Mouse (Mus musculus): ENCODE data around the gene Drd4. TPM values are rescaled to one million over a fixed set of nuclear protein-coding genes. Genes with fewer than 3 reads are reported as not detected.

Gene Drd4
- polyA plus RNA-seq, 1 experiment from 2014 or later, result 0.45 TPM

DNA sequence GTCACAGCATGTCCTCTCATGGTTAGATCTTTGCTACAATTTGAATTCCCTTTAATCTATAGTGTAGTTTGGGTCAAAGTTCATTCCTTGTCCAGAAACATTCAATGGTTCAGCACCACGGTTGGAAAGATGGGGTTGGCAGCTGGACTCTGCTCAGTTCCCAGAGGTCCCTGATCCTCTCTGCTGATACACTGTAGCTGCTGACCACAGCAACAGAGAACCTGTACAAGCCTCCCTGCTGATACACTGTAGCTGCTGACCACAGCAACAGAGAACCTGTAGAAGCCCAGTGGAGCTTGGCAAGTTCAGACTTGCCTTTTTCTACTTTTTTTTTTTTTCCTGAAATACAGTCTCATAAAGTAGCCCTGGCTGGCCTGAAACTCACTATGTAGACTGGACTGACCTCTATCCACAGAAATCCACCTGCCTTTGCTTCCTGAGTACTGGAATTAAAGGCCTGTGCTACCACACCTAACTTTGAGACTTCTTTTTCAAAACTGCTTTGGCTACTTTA, 25.9 kb downstream of the Drd4 start:
- no peaks in the 10 kb centered on the region for H3K4me1 ChIP-seq (ENCODE audit: control insufficient read depth, insufficient read depth, low read length)
- H3K9me3 ChIP-seq (ENCODE audit: control insufficient read depth, low read length), result no peaks in the 10 kb centered on the region
- H3K27ac ChIP-seq (replicated peaks; ENCODE audit: low read depth, low read length), result no peak overlapping the region
- no peaks in the 10 kb centered on the region for H3K27me3 ChIP-seq (ENCODE audit: control insufficient read depth, insufficient read depth, low read length)
- 89% methylated on average over 1 of the region's 1 CpGs for WGBS
- ATAC-seq (ENCODE audit: insufficient number of reproducible peaks, low FRiP score, low TSS enrichment, low read depth), result no peak
- H3K4me2 ChIP-seq (ENCODE audit: low read depth, severe bottlenecking), result no peak overlapping the region
- peaks cover 45% of the 10 kb centered on the region for H3K36me3 ChIP-seq (ENCODE audit: control insufficient read depth, insufficient read depth, low read length)
- H3K4me3 ChIP-seq (ENCODE audit: low read depth, low read length), result no peak overlapping the region
- H3K9ac ChIP-seq (ENCODE audit: low read length), result no peak overlapping the region
- DNase-seq (ENCODE audit: low spot score), result no peak

DNA sequence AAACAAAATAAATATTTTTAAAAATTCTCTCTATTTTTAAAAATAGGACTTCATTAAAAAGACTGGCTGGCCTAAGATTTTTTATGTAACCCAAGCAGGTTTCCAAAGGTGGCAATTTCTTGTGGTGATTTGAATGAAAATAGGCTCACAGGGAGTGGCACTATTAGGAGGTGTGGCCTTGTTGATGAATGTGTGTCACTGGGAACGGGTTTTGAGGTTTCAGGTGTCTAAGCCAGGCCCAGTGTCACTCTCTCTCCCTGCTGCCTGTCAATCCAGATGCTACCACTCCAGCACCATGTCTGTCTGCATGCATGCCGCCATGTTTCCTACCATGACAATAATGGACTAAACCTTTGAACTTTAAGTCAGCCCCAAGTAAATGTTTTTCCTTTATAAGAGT, 27.6 kb downstream of the Drd4 start:
- no peak overlapping the region for H3K4me3 ChIP-seq (ENCODE audit: low read depth, low read length)
- no peaks in the 10 kb centered on the region for H3K9me3 ChIP-seq (ENCODE audit: control insufficient read depth, low read length)
- no peak overlapping the region for H3K4me2 ChIP-seq (ENCODE audit: low read depth, severe bottlenecking)
- H3K9ac ChIP-seq (ENCODE audit: low read length), result no peak overlapping the region
- no peak overlapping the region for H3K27ac ChIP-seq (replicated peaks; ENCODE audit: low read depth, low read length)
- 69% methylated on average over 2 of the region's 2 CpGs for WGBS
- DNase-seq (ENCODE audit: low spot score), result no peak
- no peak for ATAC-seq (ENCODE audit: insufficient number of reproducible peaks, low FRiP score, low TSS enrichment, low read depth)
- no peaks in the 10 kb centered on the region for H3K27me3 ChIP-seq (ENCODE audit: control insufficient read depth, insufficient read depth, low read length)
- H3K36me3 ChIP-seq (ENCODE audit: control insufficient read depth, insufficient read depth, low read length), result peaks cover 38% of the 10 kb centered on the region
- H3K4me1 ChIP-seq (ENCODE audit: control insufficient read depth, insufficient read depth, low read length), result no peaks in the 10 kb centered on the region

DNA sequence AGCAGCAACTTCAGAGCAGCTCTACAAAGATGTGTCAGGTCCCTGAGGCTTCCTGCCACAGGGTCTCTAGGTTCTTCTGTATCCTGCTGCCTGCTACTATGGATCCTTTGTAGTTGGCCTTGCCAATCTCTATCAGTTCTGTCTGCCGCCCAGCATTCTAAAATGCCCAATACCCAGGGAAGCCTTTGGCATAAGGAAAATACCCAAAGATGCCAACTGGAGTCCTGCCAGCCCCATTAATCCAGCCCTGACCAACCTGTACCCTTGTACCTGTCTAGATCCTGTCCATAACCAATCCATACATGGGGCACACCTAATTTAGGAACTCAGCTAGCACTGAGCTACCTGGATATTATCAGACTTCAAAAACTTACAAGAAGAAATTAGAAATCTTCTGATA, 32.9 kb downstream of the Drd4 start:
- no peak overlapping the region for H3K9ac ChIP-seq (ENCODE audit: low read length)

DNA sequence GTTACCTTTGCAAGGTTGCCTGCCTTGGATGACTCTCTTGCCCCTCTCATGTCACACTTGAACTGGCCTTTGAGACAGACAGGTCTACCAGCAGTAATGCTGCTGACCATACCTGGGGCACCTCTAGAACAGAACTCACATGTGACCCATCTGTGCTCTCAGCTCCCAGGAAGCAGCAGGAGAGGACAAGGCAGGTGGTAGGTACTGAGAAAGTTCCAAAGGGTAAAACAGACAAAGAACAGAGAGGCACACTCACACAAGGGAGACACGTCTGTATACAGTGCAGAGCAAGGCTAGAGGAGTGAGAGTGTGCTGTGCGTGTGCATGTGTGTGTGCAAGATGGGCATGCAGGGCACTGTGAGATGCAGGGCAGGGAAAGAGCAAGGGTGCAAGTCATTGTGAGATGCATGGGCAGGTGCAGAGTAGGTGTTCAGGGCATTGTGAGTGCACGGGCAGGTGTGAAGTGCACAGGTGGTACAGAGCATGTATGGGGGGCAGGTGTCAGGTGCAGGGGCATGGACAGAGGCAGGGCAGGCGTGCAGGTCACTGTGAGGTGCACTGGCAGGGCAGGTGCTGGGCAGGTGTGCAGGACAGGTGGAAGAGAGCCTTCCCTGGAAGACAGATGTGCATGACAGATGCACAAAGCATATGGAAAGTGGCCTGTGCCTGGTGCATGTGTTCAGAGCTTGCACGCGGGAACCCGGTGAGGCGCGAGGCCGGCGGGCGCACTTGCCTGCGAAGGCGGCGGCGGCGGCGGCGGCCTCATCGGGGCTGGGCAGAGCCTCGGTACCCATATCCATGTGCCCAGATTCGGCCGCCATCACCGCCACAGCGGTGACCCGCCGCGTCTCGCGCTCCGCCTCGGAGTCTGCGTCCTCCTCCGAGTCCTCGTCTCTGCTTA, 35.0 kb downstream of the Drd4 start:
- ATAC-seq (ENCODE audit: insufficient number of reproducible peaks, low FRiP score, low TSS enrichment, low read depth), result peak; percentile 19
- Histone ChIP-seq H3K36me3 (ENCODE audit: control insufficient read depth, insufficient read depth, low read length) (peaks cover 8% of the 10 kb centered on the region; the same call in 1 of the 2 replicates), H3K27ac (replicated peaks; ENCODE audit: low read depth, low read length) (peak overlapping the region; percentile 96), H3K4me1 (ENCODE audit: control insufficient read depth, insufficient read depth, low read length) (peaks cover 12% of the 10 kb centered on the region), H3K27me3 (ENCODE audit: control insufficient read depth, insufficient read depth, low read length) (no peaks in the 10 kb centered on the region), H3K9me3 (ENCODE audit: control insufficient read depth, low read length) (no peaks in the 10 kb centered on the region), H3K4me3 (ENCODE audit: low read depth, low read length) (peak overlapping the region; percentile 60), H3K9ac (ENCODE audit: low read length) (peak overlapping the region; percentile 93), H3K4me2 (ENCODE audit: low read depth, severe bottlenecking) (peak overlapping the region; percentile 96)
- WGBS, result 6% methylated on average over 35 of the region's 35 CpGs
- DNase-seq (ENCODE audit: low spot score), result peak; percentile 72

More for the DNA sequence above, 32.9 kb downstream of the Drd4 start:
- H3K4me3 ChIP-seq (ENCODE audit: low read depth, low read length), result no peak overlapping the region
- H3K4me1 ChIP-seq (ENCODE audit: control insufficient read depth, insufficient read depth, low read length), result peaks cover 12% of the 10 kb centered on the region
- H3K27ac ChIP-seq (replicated peaks; ENCODE audit: low read depth, low read length), result no peak overlapping the region
- H3K4me2 ChIP-seq (ENCODE audit: low read depth, severe bottlenecking), result no peak overlapping the region
- DNase-seq (ENCODE audit: low spot score) (no peak), ATAC-seq (ENCODE audit: insufficient number of reproducible peaks, low FRiP score, low TSS enrichment, low read depth) (no peak)
- no peaks in the 10 kb centered on the region for H3K27me3 ChIP-seq (ENCODE audit: control insufficient read depth, insufficient read depth, low read length)
- H3K36me3 ChIP-seq (ENCODE audit: control insufficient read depth, insufficient read depth, low read length), result peaks cover 20% of the 10 kb centered on the region
- 83% methylated on average over 1 of the region's 1 CpGs for WGBS
- H3K9me3 ChIP-seq (ENCODE audit: control insufficient read depth, low read length), result no peaks in the 10 kb centered on the region

DNA sequence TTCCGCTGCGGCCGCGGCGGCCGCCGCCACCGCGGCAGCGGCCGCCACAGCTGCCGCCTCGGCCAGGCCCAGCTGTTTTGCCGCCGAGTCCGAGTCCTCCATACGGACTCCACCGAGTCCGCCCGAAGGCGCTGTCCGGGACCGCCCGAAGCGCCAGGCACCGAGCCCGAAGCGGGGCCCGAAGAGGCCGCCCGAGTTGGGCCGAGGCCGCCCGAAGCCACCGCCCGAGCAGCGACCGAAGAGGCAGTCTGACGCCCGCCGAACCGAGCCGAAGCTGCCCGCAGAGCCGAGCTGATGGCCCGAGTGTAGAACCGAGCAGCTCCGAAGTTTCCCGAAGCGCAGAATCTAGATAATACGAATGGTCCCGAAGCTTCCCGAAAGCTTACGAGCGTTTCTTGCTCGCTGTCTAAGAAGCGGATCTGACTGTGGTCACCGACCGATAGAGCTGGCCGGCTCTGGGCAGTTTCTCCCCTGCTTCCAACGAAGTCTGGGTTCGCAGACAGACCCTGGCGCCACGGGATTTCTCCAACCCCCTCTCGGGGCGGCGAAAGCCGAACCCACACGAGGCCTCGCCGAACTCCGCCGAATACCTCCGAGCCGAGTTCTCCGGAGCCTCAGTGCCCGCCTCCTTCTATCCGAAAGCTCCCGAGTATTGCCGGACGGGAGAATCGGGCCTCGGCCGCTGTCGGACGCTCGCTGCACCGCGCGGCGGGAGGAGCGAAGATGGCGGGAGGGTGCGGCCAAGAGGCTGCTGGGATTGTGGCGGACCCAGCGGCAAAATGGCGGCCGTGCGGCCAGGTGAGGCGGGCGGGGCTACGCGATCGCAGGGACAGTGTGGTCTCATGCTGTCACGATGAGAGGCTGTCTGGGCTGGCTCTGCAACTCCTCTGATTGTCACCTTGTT, 35.9 kb downstream of the Drd4 start, which contains the start of the genes Deaf1 and Tmem80:
Gene Deaf1 (minus strand): TSS at position 222 of the 904 bp plus-strand sequence.
Gene Tmem80 (plus strand): TSS at position 271 of the 904 bp plus-strand sequence.
- DNase-seq (ENCODE audit: low spot score) (peak; percentile 98), ATAC-seq (ENCODE audit: insufficient number of reproducible peaks, low FRiP score, low TSS enrichment, low read depth) (peak; percentile 93)
- WGBS, result under 1% methylated on average over 105 of the region's 105 CpGs

DNA sequence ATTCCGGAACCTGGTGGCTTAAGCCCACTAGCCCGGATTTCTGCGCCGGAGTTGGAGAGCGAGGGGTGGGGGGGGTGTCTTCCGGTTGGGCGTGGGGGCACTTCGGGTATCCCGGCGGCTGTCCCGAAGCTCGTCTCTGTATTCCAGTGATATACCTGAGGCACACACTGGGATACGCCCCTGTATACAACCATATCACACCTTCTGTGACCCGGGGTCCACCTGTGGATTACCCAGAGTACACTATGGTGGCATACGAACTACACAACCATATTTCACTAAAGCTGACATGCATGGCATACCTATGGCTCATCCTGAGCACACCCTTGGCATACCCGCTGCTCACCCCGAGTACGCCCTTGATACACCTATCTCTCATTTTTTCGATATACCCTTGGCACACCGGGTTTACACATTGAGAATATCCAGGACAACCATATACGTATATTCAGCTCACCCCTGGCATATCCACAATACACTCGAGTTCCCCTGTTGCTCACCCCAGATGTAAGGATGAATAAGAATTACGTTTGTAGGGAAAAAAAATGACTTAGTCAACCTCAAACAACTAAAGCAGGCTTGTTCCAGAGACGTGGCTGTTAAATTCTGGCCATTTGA, 36.7 kb downstream of the Drd4 start:
- ATAC-seq (ENCODE audit: insufficient number of reproducible peaks, low FRiP score, low TSS enrichment, low read depth), result peak; percentile 33
- Histone ChIP-seq H3K27ac (replicated peaks; ENCODE audit: low read depth, low read length) (peak overlapping the region; percentile 96), H3K4me2 (ENCODE audit: low read depth, severe bottlenecking) (peak overlapping the region; percentile 47), H3K4me3 (ENCODE audit: low read depth, low read length) (peak overlapping the region; percentile 60), H3K27me3 (ENCODE audit: control insufficient read depth, insufficient read depth, low read length) (no peaks in the 10 kb centered on the region), H3K36me3 (ENCODE audit: control insufficient read depth, insufficient read depth, low read length) (peaks cover 2% of the 10 kb centered on the region; the same call in 1 of the 2 replicates), H3K9ac (ENCODE audit: low read length) (peak overlapping the region; percentile 93), H3K9me3 (ENCODE audit: control insufficient read depth, low read length) (no peaks in the 10 kb centered on the region), H3K4me1 (ENCODE audit: control insufficient read depth, insufficient read depth, low read length) (peaks cover 12% of the 10 kb centered on the region)
- 19% methylated on average over 24 of the region's 24 CpGs for WGBS
- no peak for DNase-seq (ENCODE audit: low spot score)

More for the DNA sequence above, 35.9 kb downstream of the Drd4 start, which contains the start of the genes Deaf1 and Tmem80:
- Histone ChIP-seq H3K4me2 (ENCODE audit: low read depth, severe bottlenecking) (peak within 1 kb of the TSS; percentile 96), H3K4me3 (ENCODE audit: low read depth, low read length) (peak within 1 kb of the TSS; percentile 60), H3K9ac (ENCODE audit: low read length) (peak within 1 kb of the TSS; percentile 93), H3K9me3 (ENCODE audit: control insufficient read depth, low read length) (no peaks in the 10 kb centered on the region), H3K4me1 (ENCODE audit: control insufficient read depth, insufficient read depth, low read length) (peaks cover 12% of the 10 kb centered on the region), H3K36me3 (ENCODE audit: control insufficient read depth, insufficient read depth, low read length) (peaks cover 4% of the 10 kb centered on the region; the same call in 1 of the 2 replicates), H3K27me3 (ENCODE audit: control insufficient read depth, insufficient read depth, low read length) (no peaks in the 10 kb centered on the region), H3K27ac (replicated peaks; ENCODE audit: low read depth, low read length) (peak within 1 kb of the TSS; percentile 96)

DNA sequence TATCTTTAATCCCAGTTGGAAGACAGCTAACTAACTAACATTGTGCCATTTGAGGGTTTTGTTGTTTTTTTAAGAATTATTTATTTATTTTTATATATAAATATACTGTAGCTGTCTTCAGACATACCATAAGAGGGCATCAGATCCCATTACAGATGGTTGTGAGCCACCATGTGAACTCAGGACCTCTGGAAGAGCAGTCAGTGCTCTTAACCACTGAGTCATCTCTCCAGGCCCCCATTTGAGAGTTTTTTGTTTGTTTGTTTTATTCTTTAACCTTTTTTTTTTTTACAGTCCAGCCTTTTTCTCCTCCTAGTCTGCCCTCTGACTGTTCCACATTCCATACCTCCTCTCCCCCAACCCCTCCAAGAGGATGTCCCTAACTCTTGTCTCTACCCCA, 38.9 kb downstream of the Drd4 start:
- Histone ChIP-seq H3K27ac (replicated peaks; ENCODE audit: low read depth, low read length) (no peak overlapping the region), H3K4me1 (ENCODE audit: control insufficient read depth, insufficient read depth, low read length) (peaks cover 12% of the 10 kb centered on the region), H3K9ac (ENCODE audit: low read length) (no peak overlapping the region), H3K36me3 (ENCODE audit: control insufficient read depth, insufficient read depth, low read length) (peaks cover 4% of the 10 kb centered on the region; the same call in 1 of the 2 replicates), H3K4me3 (ENCODE audit: low read depth, low read length) (no peak overlapping the region), H3K4me2 (ENCODE audit: low read depth, severe bottlenecking) (no peak overlapping the region), H3K27me3 (ENCODE audit: control insufficient read depth, insufficient read depth, low read length) (no peaks in the 10 kb centered on the region), H3K9me3 (ENCODE audit: control insufficient read depth, low read length) (no peaks in the 10 kb centered on the region)
- no peak for DNase-seq (ENCODE audit: low spot score)
- no peak for ATAC-seq (ENCODE audit: insufficient number of reproducible peaks, low FRiP score, low TSS enrichment, low read depth)

All from limb, embryonic 11.5 days (tissue).